Mouse (Mus musculus): ENCODE measurements at regions not wholly inside any gene's neighbourhood (a gene's known extent, or its start where the extent isn't known, plus 50 kb on each side); places are given as distances from the start of the nearest gene placed in this dataset.

DNA sequence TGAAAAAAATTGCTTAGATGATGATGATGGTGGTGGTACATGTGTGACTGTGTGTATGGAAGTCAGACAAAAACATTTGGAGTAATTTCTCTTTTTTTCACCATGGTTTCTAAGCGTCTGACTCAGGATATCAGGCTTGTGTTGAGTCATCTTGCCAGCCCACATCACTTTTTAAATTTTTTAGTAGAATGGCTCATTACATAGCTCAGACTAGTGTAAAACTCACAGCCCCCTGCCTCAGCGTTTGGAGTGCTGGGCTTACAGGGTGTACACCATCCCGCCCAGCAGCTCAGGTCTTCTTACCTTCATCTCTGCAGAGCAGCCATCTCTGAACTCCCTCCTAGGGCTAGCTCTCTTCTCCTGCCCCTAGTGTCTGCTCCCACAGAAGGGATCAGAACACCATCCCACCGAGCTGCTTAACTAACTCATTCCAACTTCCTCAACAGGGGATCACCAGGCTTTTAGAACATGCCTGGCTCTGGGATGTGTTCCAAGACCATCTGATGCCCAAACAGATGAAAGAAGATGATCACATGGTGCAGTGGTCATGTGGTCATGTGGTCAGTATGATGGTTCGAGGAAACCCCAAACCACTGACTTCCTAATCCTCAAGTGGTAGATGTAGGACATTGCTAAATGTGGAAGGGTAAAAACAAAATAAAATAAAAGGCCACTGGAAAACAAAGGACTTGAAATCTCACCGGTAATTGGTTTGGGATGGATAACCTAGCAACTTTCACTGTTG, 96.1 kb upstream of the Zfp507 start:
- Histone ChIP-seq H3K27ac (ENCODE audit: insufficient read depth, low read length) (no peak overlapping the region), H3K4me3 (ENCODE audit: insufficient read depth, low read length) (no peak overlapping the region), H3K4me1 (ENCODE audit: control insufficient read depth, insufficient read depth, low read length) (no peaks in the 10 kb centered on the region; the same call in 1 of the 2 replicates)
- TF ChIP-seq POLR2A (IDR thresholded peaks at IDR 0.05; ENCODE audit: extremely low read depth, insufficient read depth, low read length) (no peak), CTCF (IDR thresholded peaks at IDR 0.05; ENCODE audit: extremely low read depth, insufficient read depth, low read length) (no peak)

DNA sequence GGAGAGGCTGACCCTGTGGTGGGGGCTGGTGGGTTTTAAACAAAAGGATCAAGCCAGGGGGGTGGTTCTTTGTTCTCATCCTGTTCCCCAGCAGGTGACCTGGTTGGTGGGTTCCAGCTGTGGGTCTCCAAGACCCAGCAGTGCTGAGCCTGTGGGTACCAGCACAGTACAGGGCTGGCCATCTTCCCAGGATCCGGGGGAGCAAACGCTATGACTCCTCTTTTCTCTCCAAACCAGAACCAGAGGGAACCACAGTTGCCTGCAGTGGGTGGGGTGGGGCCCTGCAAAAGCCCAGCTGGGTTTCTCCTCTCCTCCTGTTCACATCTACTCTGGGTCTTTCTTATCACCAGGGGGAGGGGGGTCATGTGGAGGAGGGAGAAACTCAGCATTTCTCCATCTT, 90.5 kb upstream of the Zfp507 start:
- Histone ChIP-seq H3K4me1 (ENCODE audit: control insufficient read depth, insufficient read depth, low read length) (peaks cover 1% of the 10 kb centered on the region; the same call in 1 of the 2 replicates), H3K27ac (ENCODE audit: insufficient read depth, low read length) (no peak overlapping the region), H3K4me3 (ENCODE audit: insufficient read depth, low read length) (no peak overlapping the region)
- TF ChIP-seq POLR2A (IDR thresholded peaks at IDR 0.05; ENCODE audit: extremely low read depth, insufficient read depth, low read length): no peak

DNA sequence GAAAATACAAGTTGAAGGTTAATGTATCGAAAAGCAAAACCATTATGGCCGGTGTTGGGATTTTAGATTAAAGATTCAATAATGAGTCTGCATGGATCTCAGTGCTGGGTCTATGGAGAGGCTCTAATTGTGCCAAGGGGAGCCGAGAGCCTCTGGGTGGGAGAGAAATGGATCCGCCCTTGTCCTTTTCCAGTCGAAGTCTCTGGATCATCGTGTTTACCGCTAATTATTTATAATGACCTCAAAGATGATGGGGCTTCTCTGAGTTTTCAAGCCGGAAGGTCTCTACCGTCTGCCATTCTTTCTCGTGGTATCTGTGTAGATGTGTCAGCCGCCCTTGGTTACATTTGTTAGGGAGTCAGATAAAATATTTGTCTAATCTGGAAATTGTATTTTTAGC, 83.2 kb upstream of the Zfp507 start:
- no peak overlapping the region for H3K4me3 ChIP-seq (ENCODE audit: insufficient read depth, low read length)
- H3K27ac ChIP-seq (ENCODE audit: insufficient read depth, low read length): no peak overlapping the region
- no peak for TF ChIP-seq CTCF (IDR thresholded peaks at IDR 0.05; ENCODE audit: extremely low read depth, insufficient read depth, low read length)
- TF ChIP-seq POLR2A (IDR thresholded peaks at IDR 0.05; ENCODE audit: extremely low read depth, insufficient read depth, low read length): no peak
- H3K4me1 ChIP-seq (ENCODE audit: control insufficient read depth, insufficient read depth, low read length): no peaks in the 10 kb centered on the region

GRCm38 (mm10) chr7:35879755-35880304, 77.0 kb upstream of the Zfp507 start:
- Histone ChIP-seq H3K4me1 (ENCODE audit: control insufficient read depth, insufficient read depth, low read length) (no peaks in the 10 kb centered on the region; the same call in 1 of the 2 replicates), H3K27ac (ENCODE audit: insufficient read depth, low read length) (no peak overlapping the region), H3K4me3 (ENCODE audit: insufficient read depth, low read length) (no peak overlapping the region)
- TF ChIP-seq POLR2A (IDR thresholded peaks at IDR 0.05; ENCODE audit: extremely low read depth, insufficient read depth, low read length): no peak
- peak; percentile 77 for TF ChIP-seq CTCF (IDR thresholded peaks at IDR 0.05; ENCODE audit: extremely low read depth, insufficient read depth, low read length)

GRCm38 (mm10) chr7:35878164-35878563, 75.4 kb upstream of the Zfp507 start:
- no peaks in the 10 kb centered on the region; the same call in 1 of the 2 replicates for H3K4me1 ChIP-seq (ENCODE audit: control insufficient read depth, insufficient read depth, low read length)
- no peak overlapping the region for H3K4me3 ChIP-seq (ENCODE audit: insufficient read depth, low read length)
- TF ChIP-seq POLR2A (IDR thresholded peaks at IDR 0.05; ENCODE audit: extremely low read depth, insufficient read depth, low read length) (no peak), CTCF (IDR thresholded peaks at IDR 0.05; ENCODE audit: extremely low read depth, insufficient read depth, low read length) (no peak)
- no peak overlapping the region for H3K27ac ChIP-seq (ENCODE audit: insufficient read depth, low read length)

DNA sequence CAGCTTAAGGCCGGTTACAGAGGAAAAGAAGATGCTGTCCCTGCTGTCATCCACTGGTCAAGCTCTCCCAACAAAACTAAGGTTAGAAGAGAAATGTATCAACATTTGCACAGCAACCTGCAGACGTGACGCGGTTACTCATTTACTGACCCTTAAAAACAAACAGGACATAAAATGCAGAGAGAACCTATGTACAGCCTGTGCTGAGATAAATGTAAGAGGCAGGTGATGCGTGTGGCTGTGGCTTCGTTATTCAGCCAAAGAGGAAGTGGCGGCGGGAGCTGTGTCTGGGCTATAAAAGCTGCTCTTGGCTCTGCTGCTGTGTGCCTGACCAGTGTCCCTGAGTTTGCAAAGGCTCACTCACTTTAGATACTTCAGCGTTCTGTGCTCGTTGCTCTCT, 58.2 kb upstream of the Zfp507 start:
- TF ChIP-seq POLR2A (IDR thresholded peaks at IDR 0.05; ENCODE audit: extremely low read depth, insufficient read depth, low read length) (no peak), CTCF (IDR thresholded peaks at IDR 0.05; ENCODE audit: extremely low read depth, insufficient read depth, low read length) (no peak)

DNA sequence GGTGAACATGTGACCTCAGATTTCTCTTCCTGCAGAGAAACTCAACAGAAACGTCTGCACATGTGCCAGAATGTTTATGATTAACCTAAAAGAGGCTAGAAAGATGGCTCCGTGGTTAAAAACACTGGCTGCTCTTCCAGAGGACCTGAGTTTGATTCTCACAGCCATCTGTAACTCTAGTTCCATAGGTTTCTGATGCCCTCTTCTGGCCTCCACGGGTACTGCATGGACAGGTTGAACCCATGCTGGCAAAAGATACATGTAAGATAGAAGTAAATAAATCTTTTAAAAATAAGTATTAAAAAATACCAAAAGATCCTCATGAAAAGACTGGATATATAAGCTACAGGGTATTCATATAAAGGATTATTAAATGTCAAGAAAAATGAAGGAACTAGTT, 56.8 kb upstream of the Zfp507 start:
- no peak overlapping the region for H3K4me3 ChIP-seq (ENCODE audit: insufficient read depth, low read length)
- TF ChIP-seq POLR2A (IDR thresholded peaks at IDR 0.05; ENCODE audit: extremely low read depth, insufficient read depth, low read length) (no peak), CTCF (IDR thresholded peaks at IDR 0.05; ENCODE audit: extremely low read depth, insufficient read depth, low read length) (peak; percentile 33; the same call in 1 of the 2 replicates)
- no peak overlapping the region for H3K27ac ChIP-seq (ENCODE audit: insufficient read depth, low read length)
- no peaks in the 10 kb centered on the region for H3K4me1 ChIP-seq (ENCODE audit: control insufficient read depth, insufficient read depth, low read length)

More for the DNA sequence above, 58.2 kb upstream of the Zfp507 start:
- no peak overlapping the region for H3K4me3 ChIP-seq (ENCODE audit: insufficient read depth, low read length)
- H3K27ac ChIP-seq (ENCODE audit: insufficient read depth, low read length): no peak overlapping the region
- H3K4me1 ChIP-seq (ENCODE audit: control insufficient read depth, insufficient read depth, low read length): no peaks in the 10 kb centered on the region

- no peak overlapping the region for H3K4me3 ChIP-seq (ENCODE audit: insufficient read depth, low read length)
- no peak overlapping the region for H3K27ac ChIP-seq (ENCODE audit: insufficient read depth, low read length)
Measured at GRCm38 (mm10) chr7:35857693-35858092, 54.9 kb upstream of the Zfp507 start.

More at GRCm38 (mm10) chr7:35857693-35858092, 54.9 kb upstream of the Zfp507 start:
- TF ChIP-seq POLR2A (IDR thresholded peaks at IDR 0.05; ENCODE audit: extremely low read depth, insufficient read depth, low read length): no peak
- TF ChIP-seq CTCF (IDR thresholded peaks at IDR 0.05; ENCODE audit: extremely low read depth, insufficient read depth, low read length): no peak
- H3K4me1 ChIP-seq (ENCODE audit: control insufficient read depth, insufficient read depth, low read length): no peaks in the 10 kb centered on the region
